Mouse (Mus musculus): ENCODE measurements around the gene 4930535I16Rik.
"Not testable (repeated sequence)": the region's sequence is repeated elsewhere in the genome, so short reads cannot be mapped to it uniquely, and the experiment has no call there.

- not testable (repeated sequence) for TF ChIP-seq CTCF (conservative IDR thresholded peaks at IDR 0.05; ENCODE audit: low read length); POU5F1 (IDR thresholded peaks at IDR 0.05; ENCODE audit: borderline replicate concordance, low read length)
Observed at GRCm38 (mm10) chr4:123940878-123941277, 23.1 kb upstream of the 4930535I16Rik start.
